Mouse (Mus musculus) lung, postnatal 10 days (tissue): ENCODE measurements around the gene Gimap5.

Experiments
- DNase-seq: peaks from one replicate; pipeline ENCODE4 v3.0.0; 2021

The Gimap5 gene

GRCm38 (mm10) chr6:48740501-48741169 lies 5.4 kb upstream of the Gimap5 start:
- no peak for DNase-seq

- no peak for DNase-seq
Observed at GRCm38 (mm10) chr6:48741273-48741672, 4.7 kb upstream of the Gimap5 start.

GRCm38 (mm10) chr6:48741711-48742206 lies 4.2 kb upstream of the Gimap5 start:
- DNase-seq = no peak

DNA sequence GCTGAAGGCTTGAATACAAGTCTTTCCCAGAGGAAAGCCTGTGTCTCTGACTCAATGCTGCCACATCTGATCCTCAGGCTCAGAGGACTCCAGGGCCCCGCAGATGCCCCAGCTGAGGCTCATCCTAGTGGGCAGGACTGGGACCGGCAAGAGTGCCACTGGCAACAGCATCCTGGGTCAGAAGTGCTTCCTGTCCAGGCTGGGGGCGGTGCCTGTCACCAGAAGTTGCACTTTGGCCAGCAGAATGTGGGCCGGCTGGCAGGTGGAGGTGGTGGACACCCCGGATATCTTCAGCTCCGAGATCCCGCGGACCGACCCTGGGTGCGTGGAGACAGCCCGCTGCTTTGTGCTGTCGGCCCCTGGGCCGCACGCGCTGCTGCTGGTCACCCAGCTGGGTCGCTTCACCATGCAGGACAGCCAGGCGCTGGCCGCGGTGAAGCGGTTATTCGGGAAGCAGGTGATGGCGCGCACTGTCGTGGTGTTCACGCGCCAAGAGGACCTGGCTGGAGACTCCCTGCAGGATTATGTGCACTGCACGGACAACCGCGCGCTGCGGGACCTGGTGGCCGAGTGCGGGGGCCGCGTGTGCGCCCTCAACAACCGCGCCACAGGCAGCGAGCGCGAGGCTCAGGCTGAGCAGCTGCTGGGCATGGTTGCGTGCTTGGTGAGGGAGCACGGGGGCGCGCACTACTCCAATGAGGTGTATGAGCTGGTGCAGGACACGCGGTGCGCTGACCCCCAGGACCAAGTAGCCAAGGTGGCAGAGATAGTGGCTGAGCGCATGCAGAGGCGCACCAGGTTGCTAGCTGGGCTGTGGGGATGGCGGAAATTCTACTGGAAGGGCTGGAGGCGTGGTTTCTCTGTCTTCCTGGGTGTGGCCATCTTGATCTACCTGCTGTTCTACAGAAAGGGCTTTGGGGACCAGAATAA lies 3.3 kb upstream of the Gimap5 start:
- DNase-seq = peak; percentile 51

GRCm38 (mm10) chr6:48745490-48745889 lies 507 bp upstream of the Gimap5 start:
- DNase-seq = no peak

- peak; percentile 40 for DNase-seq
Observed at GRCm38 (mm10) chr6:48747091-48747966, 1.3 kb downstream of the Gimap5 start.

DNA sequence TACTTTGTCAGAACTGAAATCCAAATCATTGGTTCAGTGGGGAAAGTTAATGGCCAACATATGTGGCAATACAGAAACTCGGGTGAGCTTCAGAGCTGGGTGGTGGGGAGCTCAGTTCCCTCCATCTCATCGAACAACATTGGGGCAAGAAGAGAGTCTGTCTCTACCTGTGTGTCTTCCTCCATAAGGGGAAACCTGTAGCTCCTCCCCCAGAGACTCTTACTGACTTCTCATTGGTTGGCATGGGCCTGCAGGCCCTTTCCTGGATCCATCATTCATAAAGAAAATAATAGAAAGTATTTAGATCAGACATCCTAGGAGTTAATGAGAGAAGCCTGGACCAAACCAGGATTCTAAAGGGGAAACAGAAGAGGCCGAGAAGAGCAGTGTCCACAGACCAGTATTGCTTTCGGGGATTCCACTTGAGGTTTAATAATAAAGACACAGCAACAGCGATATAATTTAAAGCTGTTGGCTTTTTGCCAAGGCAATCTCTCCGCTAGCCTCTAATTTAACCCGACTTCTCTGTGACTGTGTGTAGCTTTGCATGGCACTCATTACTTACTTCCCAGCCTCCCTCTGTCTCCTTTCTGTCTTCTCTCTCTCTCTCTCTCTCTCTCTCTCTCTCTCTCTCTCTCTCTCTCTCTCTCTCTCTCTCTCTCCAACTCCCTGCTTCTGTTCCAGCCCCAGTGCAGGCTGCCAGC lies 17.7 kb downstream of the Gimap5 start:
- no peak for DNase-seq

GRCm38 (mm10) chr6:48764496-48764895 lies 18.5 kb downstream of the Gimap5 start:
- DNase-seq = no peak

- DNase-seq = no peak
Observed at GRCm38 (mm10) chr6:48768178-48768869, 22.3 kb downstream of the Gimap5 start.

DNA sequence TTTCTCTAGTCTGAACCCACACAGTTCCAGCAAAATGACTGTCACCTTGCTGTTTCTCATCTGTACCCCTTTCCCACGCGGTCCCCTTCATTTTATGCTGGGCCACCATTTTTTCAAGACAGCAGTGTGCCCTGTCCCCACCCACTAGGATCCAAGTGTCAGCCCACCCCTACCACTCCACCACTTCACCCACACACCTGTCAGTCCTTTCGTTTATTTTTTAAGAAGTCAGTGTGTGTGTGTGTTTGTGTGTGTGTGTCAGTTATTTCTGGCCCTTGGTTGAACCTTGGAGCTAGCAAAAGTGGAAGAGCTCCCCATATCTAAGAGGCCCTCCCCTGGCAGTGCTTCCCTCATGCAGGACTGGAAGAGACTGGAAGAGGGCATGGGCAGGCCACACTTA lies 22.9 kb downstream of the Gimap5 start:
- DNase-seq = no peak

DNA sequence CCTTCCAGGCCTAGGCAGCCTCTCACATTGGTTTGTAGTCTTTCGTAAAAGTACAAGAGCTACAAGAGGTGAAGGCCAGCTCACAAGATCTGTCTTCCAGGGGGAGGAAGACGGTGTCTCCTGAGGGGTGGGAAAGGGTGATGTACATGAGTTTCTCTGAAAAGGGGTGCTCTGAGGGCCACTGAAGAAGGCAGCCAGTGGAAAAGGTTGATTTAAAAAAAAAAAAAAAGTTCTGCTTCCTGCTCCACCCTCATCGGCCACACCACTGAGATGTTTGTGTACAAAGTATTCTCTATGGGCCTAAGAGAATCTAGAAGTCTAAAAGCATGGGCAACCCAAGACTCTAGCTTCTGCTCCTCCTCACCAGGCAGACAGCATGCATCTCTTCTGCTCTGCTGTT lies 24.7 kb downstream of the Gimap5 start, which contains the start of gene Gimap3:
Gene Gimap3, minus strand, starts transcription at position 156 of the 400 bp plus-strand sequence.
- DNase-seq = no peak

DNA sequence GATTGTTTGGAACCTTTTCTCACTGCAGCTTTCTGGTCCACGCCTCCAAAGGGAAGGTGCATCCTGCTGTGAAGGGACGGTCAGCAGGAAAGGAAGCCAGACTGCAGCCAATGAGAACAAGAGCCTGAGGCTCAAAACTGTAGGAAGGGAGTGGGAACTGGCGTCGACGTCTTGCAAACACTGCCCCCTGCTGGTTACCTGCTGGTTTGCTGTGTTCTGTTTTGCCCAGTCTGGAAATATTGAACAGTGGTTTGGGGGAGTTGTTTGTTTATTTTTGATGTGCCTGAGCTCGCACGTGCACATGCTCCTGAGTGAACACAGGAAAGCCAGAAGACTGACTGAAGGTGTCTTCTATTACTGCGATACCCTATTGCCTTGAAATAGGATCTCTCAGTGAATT lies 26.0 kb downstream of the Gimap5 start:
- peak; percentile 86 for DNase-seq

- DNase-seq = no peak
Observed at GRCm38 (mm10) chr6:48784406-48784805, 38.4 kb downstream of the Gimap5 start.

GRCm38 (mm10) chr6:48785189-48785588 lies 39.2 kb downstream of the Gimap5 start:
- DNase-seq = peak; percentile 65

- no peak for DNase-seq
Observed at GRCm38 (mm10) chr6:48785601-48786000, 39.6 kb downstream of the Gimap5 start.

DNA sequence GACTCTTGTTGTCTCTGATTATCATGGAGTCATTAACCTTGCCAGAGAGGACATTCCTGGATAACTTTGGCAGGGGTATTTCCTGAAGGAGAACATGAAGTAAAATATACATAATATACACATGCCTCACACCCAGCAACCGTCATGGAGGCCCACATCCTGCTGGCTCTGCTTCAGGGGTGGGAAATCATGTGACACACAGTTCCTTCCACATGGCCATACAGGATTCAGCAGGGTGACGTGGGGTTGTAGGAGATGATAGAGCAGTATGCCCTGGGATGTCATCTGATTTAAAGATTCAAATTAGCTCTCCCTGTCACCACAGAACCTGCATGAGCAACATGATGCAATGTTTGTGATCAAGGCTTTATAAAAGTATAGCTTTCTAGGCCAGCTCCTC lies 41.9 kb downstream of the Gimap5 start:
- no peak for DNase-seq

- DNase-seq = no peak
Observed at GRCm38 (mm10) chr6:48801897-48802296, 55.9 kb downstream of the Gimap5 start.

- DNase-seq = no peak
Observed at GRCm38 (mm10) chr6:48803406-48804051, 57.5 kb downstream of the Gimap5 start.
